Mouse (Mus musculus) B cell, adult 62 days (primary cell): ENCODE data around the gene Krtap4-8. TPM values are rescaled to one million over a fixed set of nuclear protein-coding genes. Genes with fewer than 3 reads are reported as not detected.

ENCODE experiments used
- total RNA-seq: library from RNA; stranded (reverse); gene quantifications from 4 replicates; pipeline ENCODE4 v1.2.4, GENCODE M21; 2023

Gene Krtap4-8
- total RNA-seq = not detected in 4 replicates

DNA sequence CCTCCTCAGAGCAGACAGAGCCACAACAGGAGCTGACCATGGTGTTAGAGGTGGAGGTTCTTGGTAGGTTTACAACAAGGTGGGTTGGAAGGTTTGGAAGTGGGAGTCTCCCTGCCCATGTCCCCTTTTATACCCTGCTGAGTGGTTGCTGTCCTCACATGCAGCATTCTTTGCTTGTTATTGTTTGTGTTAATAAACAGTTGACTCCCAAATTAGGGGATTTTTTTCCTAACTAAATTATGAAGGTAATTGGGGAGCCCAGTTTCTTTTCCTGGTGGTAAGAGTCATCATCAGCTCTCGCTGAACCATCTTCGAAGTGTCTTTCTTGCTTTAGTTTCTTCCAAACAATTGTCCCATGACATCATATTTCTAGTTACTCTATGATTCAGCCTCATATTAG, at the start of gene Krtap4-8:
Gene Krtap4-8 (minus strand): TSS at position 101 of the 400 bp plus-strand sequence.

GRCm38 (mm10) chr11:99815566-99815965, 35.1 kb upstream of the Krtap4-8 start, which contains the start of gene Gm11564:
Gene Gm11564 (minus strand): TSS chr11:99815666.

DNA sequence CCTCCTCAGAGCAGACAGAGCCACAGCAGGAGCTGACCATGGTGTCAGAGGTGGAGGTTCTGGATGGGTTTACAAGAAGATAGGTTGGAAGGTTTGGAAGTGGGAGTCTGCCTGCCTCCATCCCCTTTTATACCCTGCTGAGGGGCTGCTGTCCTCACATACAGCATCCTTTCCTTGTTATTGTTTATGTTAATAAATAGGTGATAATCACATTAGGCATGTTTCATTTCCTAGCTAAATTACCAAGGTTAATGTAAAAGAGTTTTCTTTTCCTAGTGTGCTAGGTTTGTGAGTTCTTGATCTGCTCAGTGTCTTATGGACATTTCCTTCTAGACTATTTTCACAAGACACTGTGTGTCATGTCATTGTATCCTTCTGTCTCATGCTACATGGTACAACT, 29.3 kb upstream of the Krtap4-8 start, which contains the start of gene Krtap4-13:
Gene Krtap4-13 (minus strand): TSS at position 101 of the 400 bp plus-strand sequence.

DNA sequence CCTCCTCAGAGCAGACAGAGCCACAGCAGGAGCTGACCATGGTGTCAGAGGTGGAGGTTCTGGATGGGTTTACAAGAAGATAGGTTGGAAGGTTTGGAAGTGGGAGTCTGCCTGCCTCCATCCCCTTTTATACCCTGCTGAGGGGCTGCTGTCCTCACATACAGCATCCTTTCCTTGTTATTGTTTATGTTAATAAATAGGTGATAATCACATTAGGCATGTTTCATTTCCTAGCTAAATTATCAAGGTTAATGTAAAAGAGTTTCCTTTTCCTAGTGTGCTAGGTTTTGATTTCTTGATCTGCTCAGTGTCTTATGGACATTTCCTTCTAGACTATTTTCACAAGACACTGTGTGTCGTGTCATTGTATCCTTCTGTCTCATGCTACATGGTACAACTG, 23.8 kb upstream of the Krtap4-8 start, which contains the start of gene Gm11554:
Gene Gm11554 (minus strand): TSS at position 101 of the 400 bp plus-strand sequence.

GRCm38 (mm10) chr11:99798832-99799231, 18.3 kb upstream of the Krtap4-8 start, which contains the start of gene Gm11569:
Gene Gm11569 (minus strand): TSS chr11:99798932.

GRCm38 (mm10) chr11:99793367-99793766, 12.9 kb upstream of the Krtap4-8 start, which contains the start of gene Gm11596:
Gene Gm11596 (minus strand): TSS chr11:99793467.

DNA sequence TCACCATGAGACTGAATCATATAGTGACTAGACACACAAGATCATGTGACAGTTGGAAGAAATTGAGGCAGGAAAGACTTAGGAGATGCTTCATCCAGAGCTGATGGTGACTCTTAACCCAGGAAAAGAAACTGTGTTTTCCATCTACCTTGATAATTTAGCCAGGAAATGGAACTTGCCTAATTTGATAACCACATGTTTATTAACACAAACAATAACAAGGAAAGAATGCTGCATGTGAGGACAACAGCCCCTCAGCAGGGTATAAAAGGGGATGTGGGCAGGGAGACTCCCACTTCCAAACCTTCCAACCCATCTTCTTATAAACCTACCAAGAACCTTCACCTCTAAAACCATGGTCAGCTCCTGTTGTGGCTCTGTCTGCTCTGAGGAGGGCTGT, 4.4 kb upstream of the Krtap4-8 start, which contains the start of gene Krtap4-9:
Gene Krtap4-9 (plus strand): TSS at position 301 of the 400 bp plus-strand sequence.

DNA sequence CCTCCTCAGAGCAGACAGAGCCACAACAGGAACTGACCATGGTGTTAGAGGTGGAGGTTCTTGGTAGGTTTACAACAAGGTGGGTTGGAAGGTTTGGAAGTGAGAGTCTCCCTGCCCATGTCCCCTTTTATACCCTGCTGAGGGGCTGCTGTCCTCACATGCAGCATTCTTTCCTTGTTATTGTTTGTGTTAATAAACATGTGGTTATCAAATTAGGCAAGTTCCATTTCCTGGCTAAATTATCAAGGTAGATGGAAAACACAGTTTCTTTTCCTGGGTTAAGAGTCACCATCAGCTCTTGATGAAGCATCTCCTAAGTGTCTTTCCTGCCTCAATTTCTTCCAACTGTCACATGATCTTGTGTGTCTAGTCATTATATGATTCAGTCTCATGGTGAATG, 7.7 kb downstream of the Krtap4-8 start, which contains the start of gene Gm11595:
Gene Gm11595 (minus strand): TSS at position 101 of the 400 bp plus-strand sequence.

GRCm38 (mm10) chr11:99734190-99734589, 46.3 kb downstream of the Krtap4-8 start, which contains the start of gene Gm14180:
Gene Gm14180 (minus strand): TSS chr11:99734290.

Other genes with a start within 250 kb of the Krtap4-8 start
- not detected in 4 replicates for gene Krt40, start 237.5 kb downstream of the Krtap4-8 start, total RNA-seq
- gene Krtap3-3, start 229.8 kb downstream of the Krtap4-8 start, total RNA-seq = not detected in 4 replicates
- not detected in 4 replicates for gene Krtap3-2, start 223.9 kb downstream of the Krtap4-8 start, total RNA-seq
- gene Gm11939, start 221.2 kb downstream of the Krtap4-8 start, total RNA-seq = not detected in 4 replicates
- not detected in 4 replicates for gene Krtap3-1, start 214.1 kb downstream of the Krtap4-8 start, total RNA-seq
- gene Krtap1-5, start 199.7 kb downstream of the Krtap4-8 start, total RNA-seq = not detected in 4 replicates
- gene Krtap1-4, start 197.1 kb downstream of the Krtap4-8 start, total RNA-seq = not detected in 4 replicates
- gene Krtap1-3, start 189.4 kb downstream of the Krtap4-8 start, total RNA-seq = not detected in 4 replicates
- gene Krtap9-3, start 182.6 kb downstream of the Krtap4-8 start, total RNA-seq = not detected in 4 replicates
- gene Gm11938, start 177.4 kb downstream of the Krtap4-8 start, total RNA-seq = not detected in 4 replicates
- not detected in 4 replicates for gene Gm11937, start 170.5 kb downstream of the Krtap4-8 start, total RNA-seq
- gene Krtap2-4, start 165.9 kb downstream of the Krtap4-8 start, total RNA-seq = not detected in 4 replicates
- gene Gm11562, start 160.3 kb downstream of the Krtap4-8 start, total RNA-seq = not detected in 4 replicates
- not detected in 4 replicates for gene Krtap4-1, start 152.5 kb downstream of the Krtap4-8 start, total RNA-seq
- gene Krtap4-2, start 145.6 kb downstream of the Krtap4-8 start, total RNA-seq = not detected in 4 replicates
- gene Krtap4-7, start 136.6 kb downstream of the Krtap4-8 start, total RNA-seq = not detected in 4 replicates
- not detected in 4 replicates for gene Gm11555, start 130.5 kb downstream of the Krtap4-8 start, total RNA-seq
- gene Gm11563, start 121.7 kb downstream of the Krtap4-8 start, total RNA-seq = not detected in 4 replicates
- gene Krtap4-6, start 114.7 kb downstream of the Krtap4-8 start, total RNA-seq = not detected in 4 replicates
- gene Gm14190, start 90.0 kb downstream of the Krtap4-8 start, total RNA-seq = not detected in 4 replicates
- gene Gm14180, start 46.4 kb downstream of the Krtap4-8 start, total RNA-seq = not detected in 4 replicates
- not detected in 4 replicates for gene Gm11595, start 7.8 kb downstream of the Krtap4-8 start, total RNA-seq
- gene Krtap4-9, start 4.5 kb upstream of the Krtap4-8 start, total RNA-seq = not detected in 4 replicates
- not detected in 4 replicates for gene Gm11596, start 12.8 kb upstream of the Krtap4-8 start, total RNA-seq
- gene Gm11569, start 18.2 kb upstream of the Krtap4-8 start, total RNA-seq = not detected in 4 replicates
- not detected in 4 replicates for gene Gm11554, start 23.7 kb upstream of the Krtap4-8 start, total RNA-seq
- not detected in 4 replicates for gene Krtap4-13, start 29.2 kb upstream of the Krtap4-8 start, total RNA-seq
- gene Gm11564, start 35.0 kb upstream of the Krtap4-8 start, total RNA-seq = not detected in 4 replicates
- not detected in 4 replicates for gene 2300003K06Rik, start 57.4 kb upstream of the Krtap4-8 start, total RNA-seq
- not detected in 4 replicates for gene Krtap4-16, start 70.9 kb upstream of the Krtap4-8 start, total RNA-seq
- gene Gm11568, start 77.2 kb upstream of the Krtap4-8 start, total RNA-seq = not detected in 4 replicates
- not detected in 4 replicates for gene Gm11559, start 83.8 kb upstream of the Krtap4-8 start, total RNA-seq
- not detected in 4 replicates for gene Krtap9-1, start 92.7 kb upstream of the Krtap4-8 start, total RNA-seq
- gene Gm11567, start 98.5 kb upstream of the Krtap4-8 start, total RNA-seq = not detected in 4 replicates
- gene Krtap31-1, start 127.2 kb upstream of the Krtap4-8 start, total RNA-seq = not detected in 4 replicates
- not detected in 4 replicates for gene Gm11565, start 134.0 kb upstream of the Krtap4-8 start, total RNA-seq
- gene Krtap31-2, start 155.6 kb upstream of the Krtap4-8 start, total RNA-seq = not detected in 4 replicates
- gene Krtap9-5, start 167.8 kb upstream of the Krtap4-8 start, total RNA-seq = not detected in 4 replicates
- gene Krtap29-1, start 198.3 kb upstream of the Krtap4-8 start, total RNA-seq = not detected in 4 replicates
- gene Krtap16-1, start 205.9 kb upstream of the Krtap4-8 start, total RNA-seq = not detected in 4 replicates
- gene Krtap17-1, start 213.3 kb upstream of the Krtap4-8 start, total RNA-seq = not detected in 4 replicates
- not detected in 4 replicates for gene Krt33a, start 235.5 kb upstream of the Krtap4-8 start, total RNA-seq
- not detected in 4 replicates for gene Krt33b, start 249.2 kb upstream of the Krtap4-8 start, total RNA-seq